Mouse (Mus musculus) bone marrow, adult 2 months (tissue): ENCODE data around the gene Cd300e. TPM values are rescaled to one million over a fixed set of nuclear protein-coding genes. Genes with fewer than 3 reads are reported as not detected.

Source experiments
- H3K27ac ChIP-seq: fragments of 200-500 bp; 2 replicates; pipeline ENCODE4 v1.5.1; 2012; ENCODE audit warnings: low read depth, mild to moderate bottlenecking, control low read depth, inconsistent platforms, low read length; ENCODE audit not compliant: control insufficient read depth, poor library complexity, insufficient read depth
- H3K4me1 ChIP-seq: fragments of 200-500 bp; 2 replicates; pipeline ENCODE4 v1.6.1; 2011; ENCODE audit warnings: low read length; ENCODE audit not compliant: control insufficient read depth, insufficient read depth
- H3K4me3 ChIP-seq: fragments of 200-500 bp; replicated peaks from 2 replicates; pipeline ENCODE3; 2011; ENCODE audit warnings: mild to moderate bottlenecking, low read depth, low read length, control low read depth; ENCODE audit not compliant: control insufficient read depth
- CTCF ChIP-seq: fragments of 200-500 bp; IDR thresholded peaks from 2 replicates; pipeline ENCODE4 v1.5.1; 2011; ENCODE audit warnings: low read length, control low read depth; ENCODE audit not compliant: control insufficient read depth, insufficient read depth
- POLR2A ChIP-seq: fragments of 200-500 bp; IDR thresholded peaks from 2 replicates; pipeline ENCODE4 v1.6.1; 2011; ENCODE audit warnings: low read depth, mild to moderate bottlenecking, control low read depth, low read length, borderline replicate concordance; ENCODE audit not compliant: control insufficient read depth
- WGBS: fragments of 180-500 bp; shearing (Covaris S2); methylation state at CpG from one replicate; pipeline ENCODE4 v1.1.7; 2018; 5-methylcytosine and 5-hydroxymethylcytosine counted together
- polyA plus RNA-seq: library from polyadenylated mRNA; stranded (reverse); fragments of >200 nt; gene quantifications from 2 replicates; pipeline ENCODE4 v1.2.4, GENCODE M21; 2011; ENCODE audit warnings: low replicate concordance; ENCODE audit not compliant: missing spikeins, insufficient read depth, insufficient read length

Cd300e gene
- polyA plus RNA-seq, 1 experiment: not detected

GRCm38 (mm10) chr11:115004070-115004469 is 57.9 kb downstream of the Cd300e start:
- 8% methylated on average over 5 of the region's 5 CpGs for WGBS
- TF ChIP-seq CTCF: no peak
- TF ChIP-seq POLR2A: no peak
- peak overlapping the region; percentile 99 for H3K27ac ChIP-seq
- peaks cover 10% of the 10 kb centered on the region for H3K4me1 ChIP-seq
- peak overlapping the region; percentile 44 for H3K4me3 ChIP-seq

Other genes starting within 250 kb of the Cd300e start
- 1.1 and 1.4 TPM in 2 replicates for gene Gprc5c, start 211.0 kb downstream of the Cd300e start, polyA plus RNA-seq
- gene Cd300a, start 172.1 kb downstream of the Cd300e start, polyA plus RNA-seq: 4.7 and 15.1 TPM in 2 replicates
- 3.1 and 17.5 TPM in 2 replicates for gene Cd300lb, start 127.8 kb downstream of the Cd300e start, polyA plus RNA-seq
- gene Cd300c, start 93.0 kb downstream of the Cd300e start, polyA plus RNA-seq: 4.0 and 12.7 TPM in 2 replicates
- gene Cd300ld, start 72.3 kb downstream of the Cd300e start, polyA plus RNA-seq: 5.2 and 10.5 TPM in 2 replicates
- gene Cd300c2, start 60.3 kb downstream of the Cd300e start, polyA plus RNA-seq: 5.5 and 21.7 TPM in 2 replicates
- gene Cd300ld2, start 46.0 kb downstream of the Cd300e start, polyA plus RNA-seq: not detected in 2 replicates
- 1.8 TPM in 1 of 2 replicates, not detected in the other for gene Cd300ld4, start 35.2 kb downstream of the Cd300e start, polyA plus RNA-seq
- gene Cd300ld5, start 24.4 kb downstream of the Cd300e start, polyA plus RNA-seq: 1.8 TPM in 1 of 2 replicates, not detected in the other
- 1.8 and 3.9 TPM in 2 replicates for gene Cd300ld3, start 13.8 kb downstream of the Cd300e start, polyA plus RNA-seq
- gene Rab37, start 29.3 kb upstream of the Cd300e start, polyA plus RNA-seq: 5.3 and 11.6 TPM in 2 replicates
- 39.9 and 79.7 TPM in 2 replicates for gene Cd300lf, start 71.8 kb upstream of the Cd300e start, polyA plus RNA-seq
- gene Slc9a3r1, start 101.2 kb upstream of the Cd300e start, polyA plus RNA-seq: 21.9 and 51.0 TPM in 2 replicates
- gene Tmem104, start 125.3 kb upstream of the Cd300e start, polyA plus RNA-seq: 3.1 and 5.8 TPM in 2 replicates
- gene Nat9, start 125.7 kb upstream of the Cd300e start, polyA plus RNA-seq: 19.4 and 24.2 TPM in 2 replicates
- not detected in 2 replicates for gene Grin2c, start 205.1 kb upstream of the Cd300e start, polyA plus RNA-seq
- 9.9 and 21.2 TPM in 2 replicates for gene Fdxr, start 214.9 kb upstream of the Cd300e start, polyA plus RNA-seq
- gene Fads6, start 235.5 kb upstream of the Cd300e start, polyA plus RNA-seq: 0.77 and 1.4 TPM in 2 replicates
- not detected in 2 replicates for gene Otop2, start 245.0 kb upstream of the Cd300e start, polyA plus RNA-seq